Mouse (Mus musculus) embryo, embryonic 10.5 days (tissue): ENCODE data around the gene Mycl.
"Not testable (repeated sequence)": the region's sequence is repeated elsewhere in the genome, so short reads cannot be mapped to it uniquely, and the experiment has no call there.

Source experiments
- DNase-seq: peaks from one replicate; pipeline ENCODE4 v3.0.0-alpha.2; 2015; ENCODE audit warnings: low spot score

Mycl gene

GRCm38 (mm10) chr4:122981238-122981637 is 14.2 kb upstream of the Mycl start:
- no peak for DNase-seq

GRCm38 (mm10) chr4:122981930-122982329 is 13.5 kb upstream of the Mycl start:
- no peak for DNase-seq

GRCm38 (mm10) chr4:122982537-122982936 is 12.9 kb upstream of the Mycl start:
- no peak for DNase-seq

- no peak for DNase-seq
These were observed 11.8 kb upstream of the Mycl start for GRCm38 (mm10) chr4:122983486-122984261.

- peak; percentile 81 for DNase-seq
These were observed 10.3 kb upstream of the Mycl start for GRCm38 (mm10) chr4:122985110-122985509.

- DNase-seq, result no peak
These were observed 8.0 kb upstream of the Mycl start for GRCm38 (mm10) chr4:122987421-122987820.

GRCm38 (mm10) chr4:122988004-122988403 is 7.4 kb upstream of the Mycl start:
- DNase-seq, result not testable (repeated sequence)

- DNase-seq, result no peak
These were observed 4.3 kb upstream of the Mycl start for GRCm38 (mm10) chr4:122991177-122991576.

- no peak for DNase-seq
These were observed 3.2 kb upstream of the Mycl start for GRCm38 (mm10) chr4:122992276-122992675.

GRCm38 (mm10) chr4:122996221-122996617 is 767 bp downstream of the Mycl start:
- no peak for DNase-seq

- DNase-seq, result peak; percentile 87
These were observed 1.3 kb downstream of the Mycl start for GRCm38 (mm10) chr4:122996618-122997381.

GRCm38 (mm10) chr4:122998537-122999262 is 3.2 kb downstream of the Mycl start:
- peak; percentile 94 for DNase-seq

GRCm38 (mm10) chr4:122999263-122999691 is 3.8 kb downstream of the Mycl start:
- peak; percentile 86 for DNase-seq

- no peak for DNase-seq
These were observed 4.7 kb downstream of the Mycl start for GRCm38 (mm10) chr4:123000130-123000529.

GRCm38 (mm10) chr4:123000617-123001342 is 5.3 kb downstream of the Mycl start:
- no peak for DNase-seq

GRCm38 (mm10) chr4:123005054-123005966 is 9.9 kb downstream of the Mycl start:
- peak; percentile 58 for DNase-seq

- not testable (repeated sequence) for DNase-seq
These were observed 17.0 kb downstream of the Mycl start for GRCm38 (mm10) chr4:123012501-123012900.

GRCm38 (mm10) chr4:123013346-123013945 is 18.0 kb downstream of the Mycl start:
- DNase-seq, result no peak

GRCm38 (mm10) chr4:123013949-123014406 is 18.5 kb downstream of the Mycl start:
- DNase-seq, result peak; percentile 87
